Mouse (Mus musculus): ENCODE measurements around the gene Ret. TPM values are rescaled to one million over a fixed set of nuclear protein-coding genes. Genes with fewer than 3 reads are reported as not detected.

The Ret gene
- polyA plus RNA-seq, 1 experiment from 2014 or later = 6.6 TPM

DNA sequence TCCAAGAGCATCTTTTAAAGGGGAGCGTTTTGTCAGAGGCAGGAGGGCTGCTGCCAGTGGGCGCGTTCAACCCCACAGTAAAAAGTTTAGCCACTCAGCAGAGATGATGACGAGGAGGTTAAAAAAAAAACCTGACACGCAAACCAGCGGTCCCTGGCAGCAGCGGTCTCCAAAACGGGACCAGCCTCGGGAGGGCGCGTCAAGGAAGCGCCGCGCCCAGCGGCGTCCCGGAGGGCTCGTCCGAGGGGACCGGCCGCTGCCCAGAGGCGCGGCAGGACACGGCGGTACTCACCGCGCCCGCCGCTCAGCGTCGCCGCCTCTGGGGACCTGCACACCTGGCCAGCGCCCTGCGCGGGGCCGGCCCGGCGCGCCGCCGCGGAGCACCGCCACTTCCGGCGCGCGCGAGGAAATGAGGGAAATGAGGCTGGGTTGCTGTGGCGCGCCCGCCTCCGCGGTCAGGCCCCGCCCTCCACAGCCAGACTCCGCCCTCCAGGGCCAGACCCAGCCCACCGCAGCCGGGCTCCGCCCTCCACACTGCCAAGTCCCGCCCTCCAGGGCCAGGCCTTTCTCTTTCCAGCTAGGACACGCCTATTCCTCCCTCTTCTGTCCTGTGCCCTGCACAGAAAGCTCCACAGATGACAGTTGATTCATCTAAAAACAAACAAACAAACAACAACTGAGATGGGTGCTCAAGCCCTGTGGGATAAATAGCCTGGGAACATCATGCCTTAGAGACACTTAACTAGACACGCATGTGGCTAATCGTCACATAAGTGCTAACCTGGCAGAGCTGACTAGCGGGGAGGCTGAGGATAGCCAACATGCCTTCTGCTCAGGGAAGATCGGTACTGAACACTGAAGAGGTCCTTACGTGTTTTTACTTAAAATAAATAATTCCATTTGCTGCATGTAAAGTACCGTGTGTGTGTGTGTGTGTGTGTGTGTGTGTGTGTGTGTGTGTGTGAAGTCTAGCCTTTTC lies 58.5 kb downstream of the Ret start, which contains the start of gene Csgalnact2:
Csgalnact2 (minus strand) TSS at position 410 of the 979 bp plus-strand sequence.
- Histone ChIP-seq H3K27ac (peak within 1 kb of the TSS; percentile 85), H3K27me3 (replicated peaks) (no peaks in the 10 kb centered on the region), H3K4me2 (peak within 1 kb of the TSS; percentile 75), H3K36me3 (replicated peaks) (no peaks in the 10 kb centered on the region), H3K4me3 (peak within 1 kb of the TSS; percentile 93), H3K9me3 (no peaks in the 10 kb centered on the region), H3K9ac (peak within 1 kb of the TSS; percentile 77), H3K4me1 (peaks cover 10% of the 10 kb centered on the region)
- WGBS = 5% methylated on average over 66 of the region's 66 CpGs
- ATAC-seq (replicated peaks) = peak; percentile 99

DNA sequence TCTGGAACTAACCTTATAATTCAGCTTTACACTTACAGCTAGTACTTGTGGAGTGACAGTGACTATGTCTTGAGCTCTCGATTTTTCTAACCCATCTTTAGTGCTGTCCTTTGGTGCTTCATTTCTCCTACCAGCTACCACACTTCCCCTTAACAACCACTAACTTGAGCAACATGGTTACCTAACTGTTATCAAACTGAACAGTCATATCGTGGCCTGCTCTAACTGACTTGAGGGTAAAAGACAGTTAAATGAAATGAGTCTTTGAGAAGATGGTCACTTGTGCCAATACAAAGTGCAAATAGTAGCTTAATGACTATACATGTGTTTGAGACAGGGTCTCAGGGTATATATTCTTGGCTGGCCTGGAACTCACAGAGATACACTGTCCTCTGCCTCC lies 60.4 kb downstream of the Ret start:
- ATAC-seq (replicated peaks) = no peak
- no peaks in the 10 kb centered on the region for H3K27me3 ChIP-seq (replicated peaks)
- WGBS = 79% methylated on average over 2 of the region's 2 CpGs
- no peak overlapping the region for H3K9ac ChIP-seq
- H3K4me3 ChIP-seq = no peak overlapping the region
- H3K4me2 ChIP-seq = no peak overlapping the region
- no peaks in the 10 kb centered on the region for H3K36me3 ChIP-seq (replicated peaks)
- H3K9me3 ChIP-seq = no peaks in the 10 kb centered on the region
- H3K27ac ChIP-seq = no peak overlapping the region
- H3K4me1 ChIP-seq = peaks cover 10% of the 10 kb centered on the region

DNA sequence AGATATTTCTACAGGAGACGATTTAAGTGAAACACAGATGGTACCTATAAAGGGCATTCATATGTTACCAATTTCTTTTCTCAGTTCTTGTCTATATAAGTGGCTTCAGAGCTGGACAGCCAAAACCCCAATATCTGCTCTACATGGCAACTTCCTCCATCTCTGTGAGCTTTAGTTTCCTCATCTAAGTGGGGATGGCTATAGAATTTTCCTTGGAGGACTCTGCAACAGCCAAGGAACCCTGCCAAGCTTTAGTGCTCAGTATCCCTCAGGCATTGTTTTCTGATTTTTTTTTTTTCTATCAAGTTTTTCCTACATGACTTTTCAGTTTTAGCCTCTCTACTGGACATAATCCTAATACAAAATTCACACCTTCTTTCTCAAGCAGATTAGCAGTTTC lies 63.1 kb downstream of the Ret start:
- no peak overlapping the region for H3K27ac ChIP-seq
- no peak overlapping the region for H3K4me2 ChIP-seq
- H3K4me1 ChIP-seq = peaks cover 10% of the 10 kb centered on the region
- no peaks in the 10 kb centered on the region for H3K27me3 ChIP-seq (replicated peaks)
- no peak overlapping the region for H3K9ac ChIP-seq
- no peaks in the 10 kb centered on the region for H3K9me3 ChIP-seq
- no peaks in the 10 kb centered on the region for H3K36me3 ChIP-seq (replicated peaks)
- H3K4me3 ChIP-seq = no peak overlapping the region
- 81% methylated on average over 1 of the region's 1 CpGs for whole genome bisulfite sequencing
- no peak for ATAC-seq (replicated peaks)

DNA sequence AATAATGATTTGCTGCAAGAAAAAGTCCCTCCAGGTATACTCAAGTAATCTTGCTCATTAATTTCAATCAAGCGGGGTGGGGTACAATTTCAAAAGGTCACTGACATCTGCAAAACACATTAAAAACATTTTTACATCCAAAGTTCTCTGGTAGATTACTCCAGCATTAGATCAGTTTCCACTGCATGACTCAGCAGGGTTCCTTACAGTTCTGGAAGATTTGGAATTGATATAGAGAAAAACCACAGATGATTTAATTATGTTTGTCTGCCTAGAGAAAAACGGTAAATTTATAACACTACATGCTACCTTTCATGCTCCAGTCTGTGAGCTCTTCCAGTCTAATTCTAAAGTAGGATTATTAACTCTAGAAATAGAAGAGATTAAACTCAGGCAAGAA lies 67.5 kb downstream of the Ret start:
- Histone ChIP-seq H3K9me3 (no peaks in the 10 kb centered on the region), H3K27ac (no peak overlapping the region), H3K4me1 (no peaks in the 10 kb centered on the region), H3K27me3 (replicated peaks) (no peaks in the 10 kb centered on the region), H3K4me3 (no peak overlapping the region), H3K4me2 (no peak overlapping the region), H3K9ac (no peak overlapping the region), H3K36me3 (replicated peaks) (peaks cover 3% of the 10 kb centered on the region; the same call in 1 of the 2 replicates)
- WGBS = 80% methylated on average over 2 of the region's 2 CpGs
- ATAC-seq (replicated peaks) = no peak

DNA sequence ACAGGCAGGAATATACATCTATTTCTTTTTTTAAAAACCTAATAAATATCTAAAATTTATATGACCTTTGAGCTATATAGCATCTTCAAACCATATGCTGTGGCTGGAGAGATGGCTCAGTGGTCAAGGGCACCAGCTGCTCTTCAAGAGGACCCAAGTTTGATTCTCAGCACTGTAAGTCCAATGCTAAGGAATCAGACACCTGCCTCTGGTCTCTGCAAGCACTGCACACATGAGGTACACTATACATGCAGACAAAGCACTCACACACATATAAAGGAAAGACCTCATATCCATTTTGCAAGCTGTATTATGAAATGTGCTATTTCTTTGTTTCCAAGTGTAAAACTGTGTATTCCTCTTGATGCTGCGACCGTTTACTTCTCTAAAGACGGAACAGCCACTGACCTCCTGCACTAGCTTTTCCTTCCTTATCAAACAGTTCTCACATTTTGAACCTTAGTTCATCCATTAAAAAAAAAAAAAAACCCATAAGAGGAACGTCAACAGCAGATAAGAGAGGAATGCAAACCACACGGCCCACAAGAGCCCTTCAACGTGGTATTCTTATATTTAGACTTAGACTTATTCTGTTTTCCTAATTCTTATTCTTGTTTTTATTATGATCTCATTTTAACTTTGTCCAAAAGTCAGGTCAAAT lies 69.6 kb downstream of the Ret start:
- Histone ChIP-seq H3K27ac (no peak overlapping the region), H3K27me3 (replicated peaks) (no peaks in the 10 kb centered on the region), H3K4me2 (no peak overlapping the region), H3K4me3 (no peak overlapping the region), H3K4me1 (no peaks in the 10 kb centered on the region), H3K9me3 (no peaks in the 10 kb centered on the region), H3K36me3 (replicated peaks) (peaks cover 7% of the 10 kb centered on the region; the same call in 1 of the 2 replicates), H3K9ac (no peak overlapping the region)
- 89% methylated on average over 6 of the region's 6 CpGs for WGBS
- no peak for ATAC-seq (replicated peaks)

DNA sequence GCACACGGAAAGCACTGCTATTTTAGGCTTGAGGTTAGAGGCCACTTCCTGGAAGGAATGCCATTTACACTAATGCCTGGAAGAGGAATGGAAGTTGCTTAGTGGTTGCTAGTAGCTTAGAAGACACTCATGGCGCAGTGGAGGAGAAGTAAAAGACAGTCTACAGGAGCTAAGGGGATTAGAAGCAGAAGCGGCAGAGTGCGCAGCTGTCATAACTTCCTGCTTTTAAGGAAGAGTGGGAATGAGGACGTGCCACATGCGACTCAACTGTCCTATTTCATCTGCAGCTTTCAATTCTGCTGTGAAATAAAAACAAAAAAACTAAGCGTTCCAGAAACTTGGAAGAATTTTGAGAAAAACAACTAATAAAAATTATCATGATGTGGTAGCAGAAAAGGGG lies 70.3 kb downstream of the Ret start:
- peaks cover 9% of the 10 kb centered on the region; the same call in 1 of the 2 replicates for H3K36me3 ChIP-seq (replicated peaks)
- H3K4me2 ChIP-seq = no peak overlapping the region
- no peaks in the 10 kb centered on the region for H3K4me1 ChIP-seq
- no peak for ATAC-seq (replicated peaks)
- H3K4me3 ChIP-seq = no peak overlapping the region
- H3K27ac ChIP-seq = no peak overlapping the region
- no peak overlapping the region for H3K9ac ChIP-seq
- no peaks in the 10 kb centered on the region for H3K27me3 ChIP-seq (replicated peaks)
- H3K9me3 ChIP-seq = no peaks in the 10 kb centered on the region
- 90% methylated on average over 7 of the region's 7 CpGs for WGBS

DNA sequence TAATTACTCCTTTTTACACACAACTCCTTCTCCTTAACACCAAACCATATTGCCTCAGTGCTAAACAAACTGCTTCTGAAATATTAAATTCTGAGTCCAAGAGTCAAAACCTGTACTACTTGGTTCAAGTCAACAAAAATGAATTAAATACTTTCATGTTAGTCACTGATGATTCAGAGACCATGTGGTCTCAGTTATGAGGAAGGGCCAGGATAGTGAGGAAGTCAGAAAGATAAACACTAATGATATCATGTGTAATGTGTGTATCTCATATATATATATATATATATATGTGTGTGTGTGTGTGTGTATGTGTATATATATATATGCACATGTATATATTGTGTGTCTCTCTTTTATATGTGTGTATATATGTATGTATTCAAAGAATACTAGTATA lies 70.9 kb downstream of the Ret start:
- ATAC-seq (replicated peaks) = no peak
- no peak overlapping the region for H3K4me2 ChIP-seq
- H3K9me3 ChIP-seq = no peaks in the 10 kb centered on the region
- no peak overlapping the region for H3K9ac ChIP-seq
- H3K4me1 ChIP-seq = no peaks in the 10 kb centered on the region
- H3K27me3 ChIP-seq (replicated peaks) = no peaks in the 10 kb centered on the region
- no peak overlapping the region for H3K27ac ChIP-seq
- H3K4me3 ChIP-seq = no peak overlapping the region
- peaks cover 9% of the 10 kb centered on the region; the same call in 1 of the 2 replicates for H3K36me3 ChIP-seq (replicated peaks)

DNA sequence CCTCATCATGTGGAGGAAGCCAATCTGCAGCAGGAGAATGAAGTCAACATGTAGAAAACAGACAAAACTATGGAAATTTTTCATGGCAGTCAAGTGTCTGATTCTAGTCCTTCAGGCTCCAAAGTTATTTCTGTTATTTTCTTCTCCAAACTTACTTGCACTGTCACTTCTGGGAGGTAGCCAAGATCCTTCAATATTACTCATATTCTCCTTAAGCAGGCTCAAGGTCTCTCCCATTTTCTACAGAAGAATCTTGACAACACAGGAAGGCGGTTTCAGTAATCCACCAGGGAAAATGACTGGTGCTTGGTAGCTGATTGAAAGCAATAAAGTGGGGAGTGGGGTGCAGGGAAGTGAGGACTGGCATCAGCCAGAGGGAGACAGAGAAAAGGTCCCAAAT lies 74.8 kb downstream of the Ret start:
- Histone ChIP-seq H3K4me2 (no peak overlapping the region), H3K27me3 (replicated peaks) (no peaks in the 10 kb centered on the region), H3K27ac (no peak overlapping the region), H3K9ac (no peak overlapping the region), H3K9me3 (no peaks in the 10 kb centered on the region), H3K4me1 (no peaks in the 10 kb centered on the region), H3K4me3 (no peak overlapping the region), H3K36me3 (replicated peaks) (peaks cover 9% of the 10 kb centered on the region; the same call in 1 of the 2 replicates)
- WGBS = 86% methylated on average over 1 of the region's 1 CpGs
- ATAC-seq (replicated peaks) = no peak

DNA sequence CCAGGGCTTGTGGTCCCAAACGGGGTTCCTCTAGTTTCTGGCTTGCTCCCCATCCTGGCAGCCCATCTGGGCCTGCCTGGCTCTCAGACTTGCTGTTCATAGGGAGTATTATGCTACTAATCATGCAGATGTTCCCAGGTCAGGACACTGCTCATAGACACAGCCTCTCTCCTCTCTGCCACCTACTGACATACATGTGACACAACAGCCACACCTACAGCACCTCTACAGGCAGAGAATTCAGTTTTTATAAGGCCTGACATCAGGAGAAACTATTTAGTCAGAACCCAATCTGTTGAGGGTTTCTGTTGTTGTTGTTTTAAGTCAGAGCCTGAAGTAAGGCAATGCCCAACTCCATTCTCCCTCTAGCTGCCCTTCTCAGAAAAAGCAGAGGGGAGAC lies 85.7 kb downstream of the Ret start:
- Histone ChIP-seq H3K9me3 (no peaks in the 10 kb centered on the region), H3K4me2 (no peak overlapping the region), H3K4me1 (no peaks in the 10 kb centered on the region), H3K4me3 (no peak overlapping the region), H3K9ac (no peak overlapping the region), H3K27me3 (replicated peaks) (no peaks in the 10 kb centered on the region), H3K36me3 (replicated peaks) (peaks cover 11% of the 10 kb centered on the region; the same call in 1 of the 2 replicates), H3K27ac (no peak overlapping the region)
- ATAC-seq (replicated peaks) = no peak
- 81% methylated on average over 1 of the region's 1 CpGs for WGBS

Other genes with a start within 250 kb of the Ret start
- gene Rasgef1a, start 186.3 kb downstream of the Ret start, polyA plus RNA-seq (2015; fragmentation: Nextera tagmentation; extraction: Ambion mirVana) = 5.8 and 6.6 TPM in 2 replicates
- 9.2 and 10.8 TPM in 2 replicates for gene Csgalnact2, start 58.6 kb downstream of the Ret start, polyA plus RNA-seq (2015; fragmentation: Nextera tagmentation; extraction: Ambion mirVana)
- gene Bms1, start 221.8 kb upstream of the Ret start, polyA plus RNA-seq (2015; fragmentation: Nextera tagmentation; extraction: Ambion mirVana) = 23.1 and 23.2 TPM in 2 replicates